Mouse (Mus musculus): Measurements from ENCODE around the gene Kif19a.

DNA sequence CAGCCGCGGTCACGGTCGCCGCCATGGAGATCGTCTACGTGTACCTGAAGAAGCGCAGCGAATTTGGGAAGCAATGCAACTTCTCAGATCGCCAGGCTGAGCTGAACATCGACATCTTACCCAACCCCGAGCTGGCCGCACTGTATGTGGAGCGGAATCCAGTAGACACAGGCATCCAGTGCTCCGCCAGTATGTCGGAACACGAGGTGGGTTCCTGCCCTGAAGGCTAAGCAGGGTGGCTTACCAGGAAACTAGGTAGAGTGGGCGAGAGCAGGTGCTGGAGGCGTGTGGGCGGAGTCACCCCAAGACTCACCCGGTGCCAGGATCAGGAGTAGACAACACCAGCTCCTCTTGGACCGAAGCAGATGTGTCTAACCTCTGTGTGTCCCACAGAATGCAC, 32.3 kb upstream of the Kif19a start:
- TF ChIP-seq POLR2A (IDR thresholded peaks at IDR 0.05; ENCODE audit: borderline replicate concordance, extremely low read depth, insufficient read depth, insufficient read length, poor library complexity, severe bottlenecking) (no peak), CTCF (IDR thresholded peaks at IDR 0.05; ENCODE audit: borderline replicate concordance, extremely low read depth, insufficient read depth, insufficient read length) (no peak)

All from brain, embryonic 14.5 days (tissue).